13 mouse cellular contexts compared by ENCODE assay signal in genomic region chr6:64064704-64065103, GRCm38 (mm10).
"Had no signal": no experiment of that assay in that cellular context is flagged by ENCODE, and none has a peak within 500 bp of the region (broad histone marks: within the 10 kb centered on the region; RNA-seq: fewer than 3 reads in every experiment).

No protein-coding gene starts in this region.

- H3K4me2 ChIP-seq: limb, embryonic 13.5 days; stomach, embryonic 15.5 days had no signal

- H3K4me1 ChIP-seq: limb, embryonic 13.5 days; stomach, embryonic 15.5 days had no signal

- H3K36me3 ChIP-seq: limb, embryonic 13.5 days; stomach, embryonic 15.5 days had no signal

- H3K4me3 ChIP-seq: limb, embryonic 13.5 days; stomach, embryonic 15.5 days had no signal

- H3K27ac ChIP-seq: kidney, postnatal 0 days; limb, embryonic 13.5 days; liver, embryonic 14.5 days; stomach, embryonic 15.5 days had no signal

- DNase-seq: kidney, adult 9 months; kidney, postnatal 36 days; layer of hippocampus, adult 9-11 months; layer of hippocampus, postnatal 36 days; lung, adult 18-20 months; right cerebral cortex, postnatal 14 days; thymus, adult 2 months; thymus, postnatal 25 days had no signal

- H3K9ac ChIP-seq: limb, embryonic 13.5 days; liver, embryonic 14.5 days; stomach, embryonic 15.5 days had no signal

- ATAC-seq: intestine, postnatal 0 days had no signal

- H3K9me3 ChIP-seq: limb, embryonic 13.5 days; stomach, embryonic 15.5 days had no signal

- H3K27me3 ChIP-seq: limb, embryonic 13.5 days; stomach, embryonic 15.5 days had no signal
